In the genomic region with DNA sequence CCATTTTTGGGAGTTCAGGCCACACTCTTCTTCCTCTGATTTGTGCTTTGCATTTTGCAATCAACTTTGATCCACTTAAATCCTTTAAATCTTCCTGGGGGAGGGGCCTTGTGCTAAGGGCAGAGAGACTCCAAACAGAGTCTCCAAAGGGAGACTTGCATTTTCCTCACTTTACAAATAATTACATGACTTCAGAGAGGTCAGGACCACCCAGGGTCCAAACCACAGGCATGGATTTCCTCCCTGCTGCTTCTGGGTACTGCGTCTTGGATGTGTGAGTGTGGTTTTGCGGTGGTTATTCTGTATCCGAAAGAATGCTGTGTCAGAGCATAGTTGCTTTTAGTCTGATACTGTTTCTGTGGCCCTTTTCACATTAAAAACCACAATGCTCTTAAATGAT, we compare ENCODE assay signal across 14 mouse cellular contexts.
DNase-seq lines count a peak whose midpoint lies in the region; ATAC-seq and TF ChIP-seq lines count a peak whose summit lies in the region.
"Had no signal": no experiment of that assay in that cellular context is flagged by ENCODE, and none has a peak within 500 bp of the region (broad histone marks: within the 10 kb centered on the region; RNA-seq: fewer than 3 reads in every experiment).

No protein-coding gene starts in this region.

- POLR2A ChIA-PET in Patski (lab: Charles Lee): no interaction called here

- WGBS in kidney, embryonic 15.5 days: 42% methylated on average over 3 of the region's 3 CpGs
- WGBS in limb, embryonic 13.5 days: 20% methylated on average over 3 of the region's 3 CpGs

- H3K9me3 ChIP-seq in kidney, embryonic 15.5 days (replicated peaks): no peaks in the 10 kb centered on the region
- no peaks in the 10 kb centered on the region for H3K9me3 ChIP-seq in limb, embryonic 13.5 days
- H3K9me3 ChIP-seq: embryonic facial prominence, embryonic 12.5 days; liver, embryonic 15.5 days; megakaryocyte, embryonic 14.5 days had no signal

- H3K27ac ChIP-seq in kidney, embryonic 15.5 days: peak overlapping the region; percentile 37; the same call in 1 of the 2 replicates
- H3K27ac ChIP-seq in limb, embryonic 13.5 days: no peak overlapping the region
- H3K27ac ChIP-seq: embryonic facial prominence, embryonic 12.5 days; liver, embryonic 15.5 days had no signal

- H3K9ac ChIP-seq in kidney, embryonic 15.5 days: no peak overlapping the region
- no peak overlapping the region for H3K9ac ChIP-seq in limb, embryonic 13.5 days
- H3K9ac ChIP-seq: embryonic facial prominence, embryonic 12.5 days; forebrain, postnatal 0 days; liver, embryonic 15.5 days had no signal

- no peaks in the 10 kb centered on the region for H3K36me3 ChIP-seq in kidney, embryonic 15.5 days
- H3K36me3 ChIP-seq in limb, embryonic 13.5 days: peaks cover 8% of the 10 kb centered on the region
- H3K36me3 ChIP-seq: embryonic facial prominence, embryonic 12.5 days; liver, embryonic 15.5 days had no signal

- 0 out of 2 replicates have a peak, but pooled peaks cover 4% of the 10 kb centered on the region for H3K27me3 ChIP-seq in kidney, embryonic 15.5 days
- no peaks in the 10 kb centered on the region for H3K27me3 ChIP-seq in Patski
- no peaks in the 10 kb centered on the region for H3K27me3 ChIP-seq in limb, embryonic 13.5 days
- H3K27me3 ChIP-seq: embryonic facial prominence, embryonic 12.5 days had no signal

- H3K4me3 ChIP-seq in kidney, embryonic 15.5 days (replicated peaks): no peak overlapping the region
- no peak overlapping the region for H3K4me3 ChIP-seq in limb, embryonic 13.5 days
- H3K4me3 ChIP-seq: embryonic facial prominence, embryonic 12.5 days; liver, embryonic 15.5 days; megakaryocyte, embryonic 14.5 days had no signal

- H3K4me1 ChIP-seq in kidney, embryonic 15.5 days: peaks cover 78% of the 10 kb centered on the region
- peaks cover 70% of the 10 kb centered on the region for H3K4me1 ChIP-seq in limb, embryonic 13.5 days
- H3K4me1 ChIP-seq: liver, embryonic 15.5 days; megakaryocyte, embryonic 14.5 days had no signal

- no peak for ATAC-seq in kidney, embryonic 15.5 days (replicated peaks; ENCODE audit: low FRiP score)
- ATAC-seq in Patski: peak; percentile 91
- peak; percentile 52; the same call in 1 of the 2 replicates for ATAC-seq in limb, embryonic 13.5 days (ENCODE audit: low FRiP score, low read depth)
- ATAC-seq in frontal cortex, adult (ENCODE audit: low TSS enrichment): no peak
- ATAC-seq: forebrain, postnatal 0 days had no signal

- no peak for TF ChIP-seq CTCF in Patski (IDR thresholded peaks at IDR 0.05)

- in situ Hi-C loops in Patski (cut with MboI; ENCODE audit: low pct_unique_long_range_greater_than_20kb): loop anchor here (10.0 kb wide), 1 partner anchor 52 kb away; no protein-coding TSS in a partner anchor

- peak; percentile 44 for DNase-seq in embryo, embryonic 11 days
- no peak for DNase-seq in embryo, embryonic 9.5 days (ENCODE audit: extremely low spot score)
- DNase-seq in kidney, adult 18-20 months: no peak
- peak; percentile 96 for DNase-seq in Patski (ENCODE audit: low read depth, low spot score)
- DNase-seq in retina, embryonic 14.5 days (ENCODE audit: low spot score): no peak
- DNase-seq: cerebellum, adult 8-10 months; forebrain, postnatal 0 days; spleen, adult 18-20 months had no signal

- CTCF ChIA-PET in Patski (lab: Charles Lee): interaction anchor here (0.8 to 3.8 kb wide), 4 partner anchors 8 to 59 kb away, joined by 3 to 17 read pairs (median 4); no protein-coding TSS in a partner anchor

- no peak overlapping the region for H3K4me2 ChIP-seq in kidney, embryonic 15.5 days
- no peak overlapping the region for H3K4me2 ChIP-seq in limb, embryonic 13.5 days (replicated peaks)
- H3K4me2 ChIP-seq: embryonic facial prominence, embryonic 12.5 days; liver, embryonic 15.5 days had no signal

Comparison
In these comparisons a context has a peak if more than half of its experiments do, and no peak if none do; other contexts are left out.
1. DNase-seq: peak in embryo, embryonic 11 days (single experiment) and Patski (single experiment); none in embryo, embryonic 9.5 days (single experiment), kidney, adult 18-20 months (single experiment) and retina, embryonic 14.5 days (single experiment).
2. ATAC-seq: peak in Patski (single experiment) and limb, embryonic 13.5 days (single experiment); none in kidney, embryonic 15.5 days (single experiment) and frontal cortex, adult (single experiment).